Mouse (Mus musculus): ENCODE data around the gene Eya3. TPM values are rescaled to one million over a fixed set of nuclear protein-coding genes. Genes with fewer than 3 reads are reported as not detected.
"Not testable (repeated sequence)": the region's sequence is repeated elsewhere in the genome, so short reads cannot be mapped to it uniquely, and the experiment has no call there.

Eya3 gene
- polyA plus RNA-seq, 1 experiment, result 22.5 TPM

- H3K4me1 ChIP-seq (ENCODE audit: control insufficient read depth, insufficient read depth, low read length), result peaks cover 5% of the 10 kb centered on the region; the same call in 1 of the 2 replicates
- H3K27ac ChIP-seq (ENCODE audit: control insufficient read depth, insufficient read depth, low read depth, low read length, poor library complexity), result peak overlapping the region; percentile 71
- WGBS, result 9% methylated on average over 9 of the region's 9 CpGs
- peak overlapping the region; percentile 61 for H3K4me3 ChIP-seq (replicated peaks; ENCODE audit: control insufficient read depth, low read depth, low read length)
- no peak for TF ChIP-seq CTCF (IDR thresholded peaks at IDR 0.05; ENCODE audit: control insufficient read depth, insufficient read depth, low read length)
- TF ChIP-seq POLR2A (IDR thresholded peaks at IDR 0.05; ENCODE audit: borderline replicate concordance, control insufficient read depth, low read depth, low read length), result no peak
Observed at GRCm38 (mm10) chr4:132747664-132748259, 109.0 kb downstream of the Eya3 start.

GRCm38 (mm10) chr4:132748778-132749177 is 110.0 kb downstream of the Eya3 start:
- H3K4me3 ChIP-seq (replicated peaks; ENCODE audit: control insufficient read depth, low read depth, low read length), result no peak overlapping the region

DNA sequence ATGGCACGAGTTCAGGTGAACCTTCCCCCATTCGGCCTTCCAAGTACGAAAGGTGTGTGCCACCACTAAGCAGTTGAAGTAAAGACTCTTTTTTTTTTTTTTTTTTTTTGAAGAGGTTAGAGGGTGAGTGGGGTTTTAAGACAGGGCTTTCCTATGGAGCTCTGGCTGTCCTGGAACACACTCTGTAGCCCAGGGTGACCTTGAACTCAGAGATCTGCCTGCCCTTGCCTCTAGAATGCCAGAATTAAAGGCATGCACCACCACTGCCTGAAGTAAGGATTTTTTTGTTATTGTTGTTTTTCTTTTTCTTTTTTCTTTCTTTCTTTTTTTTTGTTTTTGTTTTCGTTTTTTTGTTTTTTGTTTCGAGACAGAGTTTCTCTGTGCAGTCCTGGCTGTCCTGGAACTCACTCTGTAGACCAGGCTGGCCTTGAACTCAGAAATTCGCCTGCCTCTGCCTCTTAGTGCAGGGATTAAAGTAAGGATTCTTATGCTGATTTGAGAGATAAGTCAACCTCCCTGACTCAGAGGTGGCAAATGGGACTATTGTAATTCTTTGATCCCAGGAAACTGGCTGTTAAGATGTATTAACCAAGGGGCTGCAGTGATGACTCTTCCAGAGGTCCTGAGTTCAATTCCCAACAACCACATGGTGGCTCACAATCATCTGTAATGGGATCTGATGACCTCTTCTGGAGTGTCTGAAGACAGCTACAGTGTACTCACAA is 110.6 kb downstream of the Eya3 start:
- no peak overlapping the region for H3K4me3 ChIP-seq (replicated peaks; ENCODE audit: control insufficient read depth, low read depth, low read length)
- H3K27ac ChIP-seq (ENCODE audit: control insufficient read depth, insufficient read depth, low read depth, low read length, poor library complexity), result peak overlapping the region; percentile 59; the same call in 1 of the 2 replicates
- TF ChIP-seq POLR2A (IDR thresholded peaks at IDR 0.05; ENCODE audit: borderline replicate concordance, control insufficient read depth, low read depth, low read length) (no peak), CTCF (IDR thresholded peaks at IDR 0.05; ENCODE audit: control insufficient read depth, insufficient read depth, low read length) (no peak)
- peaks cover 5% of the 10 kb centered on the region; the same call in 1 of the 2 replicates for H3K4me1 ChIP-seq (ENCODE audit: control insufficient read depth, insufficient read depth, low read length)
- WGBS, result 78% methylated on average over 6 of the region's 6 CpGs

More at GRCm38 (mm10) chr4:132748778-132749177, 110.0 kb downstream of the Eya3 start:
- TF ChIP-seq POLR2A (IDR thresholded peaks at IDR 0.05; ENCODE audit: borderline replicate concordance, control insufficient read depth, low read depth, low read length), result no peak
- no peak for TF ChIP-seq CTCF (IDR thresholded peaks at IDR 0.05; ENCODE audit: control insufficient read depth, insufficient read depth, low read length)
- WGBS, result 49% methylated on average over 4 of the region's 4 CpGs
- Histone ChIP-seq H3K4me1 (ENCODE audit: control insufficient read depth, insufficient read depth, low read length) (peaks cover 5% of the 10 kb centered on the region; the same call in 1 of the 2 replicates), H3K27ac (ENCODE audit: control insufficient read depth, insufficient read depth, low read depth, low read length, poor library complexity) (peak overlapping the region; percentile 59; the same call in 1 of the 2 replicates)

- 31% methylated on average over 6 of the region's 6 CpGs for WGBS
- peaks cover 2% of the 10 kb centered on the region; the same call in 1 of the 2 replicates for H3K4me1 ChIP-seq (ENCODE audit: control insufficient read depth, insufficient read depth, low read length)
- TF ChIP-seq CTCF (IDR thresholded peaks at IDR 0.05; ENCODE audit: control insufficient read depth, insufficient read depth, low read length) (no peak), POLR2A (IDR thresholded peaks at IDR 0.05; ENCODE audit: borderline replicate concordance, control insufficient read depth, low read depth, low read length) (no peak)
- H3K4me3 ChIP-seq (replicated peaks; ENCODE audit: control insufficient read depth, low read depth, low read length), result no peak overlapping the region
- H3K27ac ChIP-seq (ENCODE audit: control insufficient read depth, insufficient read depth, low read depth, low read length, poor library complexity), result no peak overlapping the region
Observed at GRCm38 (mm10) chr4:132752992-132753391, 114.2 kb downstream of the Eya3 start.

DNA sequence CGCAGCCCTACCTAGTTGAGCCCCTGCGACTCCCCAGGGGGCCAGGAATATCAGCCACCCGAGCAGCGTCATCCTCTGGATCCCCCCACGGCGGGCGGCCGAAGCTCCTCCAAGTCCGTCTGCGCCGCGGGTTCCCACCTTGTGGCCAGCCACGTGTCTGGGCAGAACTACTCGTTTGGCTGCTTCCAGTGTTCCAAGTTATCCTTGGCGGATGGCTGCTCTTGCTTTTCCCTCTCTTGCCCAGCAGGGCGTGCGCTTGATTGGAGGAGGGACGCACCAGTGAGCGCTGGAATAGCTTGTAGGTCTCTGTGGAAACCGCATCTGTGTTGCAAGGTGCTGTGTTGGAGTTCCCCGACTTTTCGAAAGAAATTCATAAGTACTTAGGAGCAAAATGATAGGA is 118.2 kb downstream of the Eya3 start, which contains the start of gene Smpdl3b:
TSS of gene Smpdl3b (minus strand) at position 279 of the 400 bp plus-strand sequence.
- H3K4me3 ChIP-seq (replicated peaks; ENCODE audit: control insufficient read depth, low read depth, low read length), result peak within 1 kb of the TSS; percentile 57
- under 1% methylated on average over 22 of the region's 22 CpGs for WGBS
- no peak within 1 kb of the TSS for H3K27ac ChIP-seq (ENCODE audit: control insufficient read depth, insufficient read depth, low read depth, low read length, poor library complexity)
- no peaks in the 10 kb centered on the region; the same call in 1 of the 2 replicates for H3K4me1 ChIP-seq (ENCODE audit: control insufficient read depth, insufficient read depth, low read length)
- TF ChIP-seq CTCF (IDR thresholded peaks at IDR 0.05; ENCODE audit: control insufficient read depth, insufficient read depth, low read length), result no peak
- TF ChIP-seq POLR2A (IDR thresholded peaks at IDR 0.05; ENCODE audit: borderline replicate concordance, control insufficient read depth, low read depth, low read length), result no peak

GRCm38 (mm10) chr4:132757633-132758351 is 119.0 kb downstream of the Eya3 start:
- TF ChIP-seq POLR2A (IDR thresholded peaks at IDR 0.05; ENCODE audit: borderline replicate concordance, control insufficient read depth, low read depth, low read length) (no peak), CTCF (IDR thresholded peaks at IDR 0.05; ENCODE audit: control insufficient read depth, insufficient read depth, low read length) (no peak)
- no peak overlapping the region for H3K27ac ChIP-seq (ENCODE audit: control insufficient read depth, insufficient read depth, low read depth, low read length, poor library complexity)
- 78% methylated on average over 7 of the region's 7 CpGs for WGBS
- H3K4me1 ChIP-seq (ENCODE audit: control insufficient read depth, insufficient read depth, low read length), result no peaks in the 10 kb centered on the region; the same call in 1 of the 2 replicates
- no peak overlapping the region for H3K4me3 ChIP-seq (replicated peaks; ENCODE audit: control insufficient read depth, low read depth, low read length)

- Histone ChIP-seq H3K4me1 (ENCODE audit: control insufficient read depth, insufficient read depth, low read length) (no peaks in the 10 kb centered on the region; the same call in 1 of the 2 replicates), H3K27ac (ENCODE audit: control insufficient read depth, insufficient read depth, low read depth, low read length, poor library complexity) (no peak overlapping the region), H3K4me3 (replicated peaks; ENCODE audit: control insufficient read depth, low read depth, low read length) (no peak overlapping the region)
- 12% methylated on average over 3 of the region's 3 CpGs for WGBS
- TF ChIP-seq CTCF (IDR thresholded peaks at IDR 0.05; ENCODE audit: control insufficient read depth, insufficient read depth, low read length), result no peak
- no peak for TF ChIP-seq POLR2A (IDR thresholded peaks at IDR 0.05; ENCODE audit: borderline replicate concordance, control insufficient read depth, low read depth, low read length)
Observed at GRCm38 (mm10) chr4:132760296-132760695, 121.5 kb downstream of the Eya3 start.

- TF ChIP-seq CTCF (IDR thresholded peaks at IDR 0.05; ENCODE audit: control insufficient read depth, insufficient read depth, low read length) (no peak), POLR2A (IDR thresholded peaks at IDR 0.05; ENCODE audit: borderline replicate concordance, control insufficient read depth, low read depth, low read length) (no peak)
- WGBS, result 78% methylated on average over 6 of the region's 6 CpGs
- Histone ChIP-seq H3K27ac (ENCODE audit: control insufficient read depth, insufficient read depth, low read depth, low read length, poor library complexity) (no peak overlapping the region), H3K4me3 (replicated peaks; ENCODE audit: control insufficient read depth, low read depth, low read length) (no peak overlapping the region), H3K4me1 (ENCODE audit: control insufficient read depth, insufficient read depth, low read length) (no peaks in the 10 kb centered on the region; the same call in 1 of the 2 replicates)
Observed at GRCm38 (mm10) chr4:132762602-132763001, 123.8 kb downstream of the Eya3 start.

DNA sequence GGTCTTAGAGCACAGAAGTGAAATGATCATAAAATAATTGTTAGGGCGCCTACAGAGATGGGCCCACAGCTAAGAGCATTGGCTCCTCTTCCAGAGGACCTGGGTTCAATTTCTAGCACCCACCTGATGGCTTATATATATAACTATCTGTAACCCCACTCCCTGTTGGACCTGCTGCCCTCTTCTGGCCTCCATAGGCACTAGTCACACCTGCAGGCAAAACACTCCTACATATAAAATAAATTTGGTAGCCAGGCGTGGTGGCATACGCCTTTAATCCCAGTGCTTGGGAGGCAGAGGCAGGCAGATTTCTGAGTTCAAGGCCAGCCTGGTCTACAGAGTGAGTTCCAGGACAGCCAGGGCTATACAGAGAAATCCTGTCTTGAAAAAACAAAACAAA is 124.3 kb downstream of the Eya3 start:
- not testable (repeated sequence) for H3K4me3 ChIP-seq (replicated peaks; ENCODE audit: control insufficient read depth, low read depth, low read length); H3K27ac ChIP-seq (ENCODE audit: control insufficient read depth, insufficient read depth, low read depth, low read length, poor library complexity); H3K4me1 ChIP-seq (ENCODE audit: control insufficient read depth, insufficient read depth, low read length)
- 78% methylated on average over 3 of the region's 3 CpGs for WGBS
